Mouse (Mus musculus) forebrain, embryonic 16.5 days (tissue): Measurements from ENCODE around the gene Dcaf11. TPM values are rescaled to one million over a fixed set of nuclear protein-coding genes. Genes with fewer than 3 reads are reported as not detected.
A peak's percentile ranks its signal among the peaks of the same experiment; 100 is the strongest.

Experiments
- ATAC-seq: fragments of 200-750 bp; cut with Nextera tagmentation; 2 replicates; pipeline ENCODE4 v1.8.0; 2017; ENCODE audit warnings: mild to moderate bottlenecking, moderate library complexity
- H3K27ac ChIP-seq: fragments of 300-500 bp; sonication (generic); 2 replicates; pipeline ENCODE4 v1.5.1; 2014; ENCODE audit warnings: low read length, control low read depth
- H3K27me3 ChIP-seq: fragments of 300-500 bp; sonication (generic); replicated peaks from 2 replicates; pipeline ENCODE4 v1.6.1; 2014; ENCODE audit warnings: low read length; ENCODE audit not compliant: control insufficient read depth, insufficient read depth
- H3K36me3 ChIP-seq: fragments of 300-500 bp; sonication (generic); 2 replicates; pipeline ENCODE4 v1.6.1; 2014; ENCODE audit not compliant: control insufficient read depth, insufficient read depth
- H3K4me1 ChIP-seq: fragments of 300-500 bp; sonication (generic); replicated peaks from 2 replicates; pipeline ENCODE4 v1.6.1; 2014; ENCODE audit warnings: low read length; ENCODE audit not compliant: control insufficient read depth, insufficient read depth
- H3K4me2 ChIP-seq: fragments of 300-500 bp; sonication (generic); 2 replicates; pipeline ENCODE4 v1.6.1; 2014; ENCODE audit warnings: mild to moderate bottlenecking, low read length, control low read depth
- H3K4me3 ChIP-seq: fragments of 300-500 bp; sonication (generic); replicated peaks from 2 replicates; pipeline ENCODE4 v1.5.1; 2014; ENCODE audit warnings: mild to moderate bottlenecking, low read length, control low read depth
- H3K9ac ChIP-seq: fragments of 300-500 bp; sonication (generic); replicated peaks from 2 replicates; pipeline ENCODE4 v1.6.1; 2014; ENCODE audit warnings: low read depth, low read length, control low read depth
- H3K9me3 ChIP-seq: fragments of 300-500 bp; sonication (generic); 2 replicates; pipeline ENCODE4 v1.6.1; 2016; ENCODE audit warnings: low read length; ENCODE audit not compliant: control insufficient read depth
- WGBS: fragments of 180-500 bp; shearing (Covaris S2); extraction: QIAGEN DNeasy Blood & Tissue Kit; methylation state at CpG from one replicate; pipeline ENCODE4 v1.1.7; 2014; 5-methylcytosine and 5-hydroxymethylcytosine counted together
- polyA plus RNA-seq: library from polyadenylated mRNA; unstranded; fragments of >200 nt; fragmentation: Nextera tagmentation; extraction: Ambion mirVana; gene quantifications from 2 replicates; pipeline ENCODE4 v1.2.1, GENCODE M21; 2015

Dcaf11 gene
- polyA plus RNA-seq, 1 experiment from 2014 or later = 127 TPM

- H3K9ac ChIP-seq = no peak overlapping the region; the same call in 1 of the 2 replicates
- peak overlapping the region; percentile 27 for H3K4me2 ChIP-seq
- H3K27me3 ChIP-seq = no peaks in the 10 kb centered on the region
- H3K36me3 ChIP-seq = no peaks in the 10 kb centered on the region
- no peaks in the 10 kb centered on the region for H3K9me3 ChIP-seq
- WGBS = 55% methylated on average over 22 of the region's 22 CpGs
- no peak overlapping the region; the same call in 1 of the 2 replicates for H3K27ac ChIP-seq
- ATAC-seq = no peak
- H3K4me3 ChIP-seq = peak overlapping the region; percentile 32
- H3K4me1 ChIP-seq = no peaks in the 10 kb centered on the region
Observed at GRCm38 (mm10) chr14:55618486-55619195, 58.8 kb downstream of the Dcaf11 start.

Other genes with a start within 250 kb of the Dcaf11 start
- gene Dhrs4, start 81.2 kb upstream of the Dcaf11 start, polyA plus RNA-seq = 43.3 and 48.2 TPM in 2 replicates
- 29.4 and 38.1 TPM in 2 replicates for gene Carmil3, start 69.4 kb upstream of the Dcaf11 start, polyA plus RNA-seq
- gene Cpne6, start 49.6 kb upstream of the Dcaf11 start, polyA plus RNA-seq = 9.9 and 18.0 TPM in 2 replicates
- not detected in 2 replicates for gene Nrl, start 35.0 kb upstream of the Dcaf11 start, polyA plus RNA-seq
- 23.3 and 23.6 TPM in 2 replicates for gene Pck2, start 19.7 kb upstream of the Dcaf11 start, polyA plus RNA-seq
- 0.63 and 2.3 TPM in 2 replicates for gene A730061H03Rik, start 400 bp downstream of the Dcaf11 start, polyA plus RNA-seq
- gene Fitm1, start 15.6 kb downstream of the Dcaf11 start, polyA plus RNA-seq = not detected in 2 replicates
- gene Psme1, start 18.1 kb downstream of the Dcaf11 start, polyA plus RNA-seq = 185 and 197 TPM in 2 replicates
- 12.9 and 23.4 TPM in 2 replicates for gene Emc9, start 25.3 kb downstream of the Dcaf11 start, polyA plus RNA-seq
- gene Psme2, start 31.1 kb downstream of the Dcaf11 start, polyA plus RNA-seq = 179 and 182 TPM in 2 replicates
- gene Rnf31, start 31.7 kb downstream of the Dcaf11 start, polyA plus RNA-seq = 16.9 and 22.5 TPM in 2 replicates
- 7.8 and 11.8 TPM in 2 replicates for gene Irf9, start 43.6 kb downstream of the Dcaf11 start, polyA plus RNA-seq
- gene Rec8, start 58.0 kb downstream of the Dcaf11 start, polyA plus RNA-seq = 9.4 and 11.3 TPM in 2 replicates
- gene Ipo4, start 76.0 kb downstream of the Dcaf11 start, polyA plus RNA-seq = 92.5 and 110 TPM in 2 replicates
- 0.67 and 3.8 TPM in 2 replicates for gene Gm49378, start 77.9 kb downstream of the Dcaf11 start, polyA plus RNA-seq
- gene Tm9sf1, start 83.8 kb downstream of the Dcaf11 start, polyA plus RNA-seq = 62.1 and 66.2 TPM in 2 replicates
- gene Tssk4, start 90.2 kb downstream of the Dcaf11 start, polyA plus RNA-seq = 0.29 and 0.51 TPM in 2 replicates
- gene Mdp1, start 100.5 kb downstream of the Dcaf11 start, polyA plus RNA-seq = 63.5 and 71.3 TPM in 2 replicates
- gene Gmpr2, start 111.9 kb downstream of the Dcaf11 start, polyA plus RNA-seq = 52.5 and 62.6 TPM in 2 replicates
- gene Nedd8, start 112.1 kb downstream of the Dcaf11 start, polyA plus RNA-seq = 514 and 544 TPM in 2 replicates
- 31.4 and 32.6 TPM in 2 replicates for gene Tinf2, start 121.8 kb downstream of the Dcaf11 start, polyA plus RNA-seq
- gene Tgm1, start 153.9 kb downstream of the Dcaf11 start, polyA plus RNA-seq = 0.26 and 0.28 TPM in 2 replicates
- 52.6 and 53.3 TPM in 2 replicates for gene Rabggta, start 162.3 kb downstream of the Dcaf11 start, polyA plus RNA-seq
- 81.9 and 83.5 TPM in 2 replicates for gene Dhrs1, start 185.7 kb downstream of the Dcaf11 start, polyA plus RNA-seq
- gene Nop9, start 185.7 kb downstream of the Dcaf11 start, polyA plus RNA-seq = 36.4 and 46.0 TPM in 2 replicates
- gene Cideb, start 198.5 kb downstream of the Dcaf11 start, polyA plus RNA-seq = 0.21 TPM in 1 of 2 replicates, not detected in the other
- 0.21 and 0.38 TPM in 2 replicates for gene Ltb4r2, start 201.4 kb downstream of the Dcaf11 start, polyA plus RNA-seq
- gene Ltb4r1, start 206.0 kb downstream of the Dcaf11 start, polyA plus RNA-seq = 0.24 and 0.25 TPM in 2 replicates
- gene Adcy4, start 224.1 kb downstream of the Dcaf11 start, polyA plus RNA-seq = 3.2 and 3.7 TPM in 2 replicates
- gene Ripk3, start 228.9 kb downstream of the Dcaf11 start, polyA plus RNA-seq = 2.7 and 3.2 TPM in 2 replicates